Mouse (Mus musculus) ES-Bruce4 (cell line): ENCODE data around the gene Ubl7. TPM values are rescaled to one million over a fixed set of nuclear protein-coding genes. Genes with fewer than 3 reads are reported as not detected.

Experiments used
- H3K27ac ChIP-seq: 2 replicates; pipeline ENCODE4 v1.5.1; 2012; ENCODE audit warnings: low read length, inconsistent platforms; ENCODE audit not compliant: insufficient read depth
- H3K27me3 ChIP-seq: 2 replicates; pipeline ENCODE4 v1.6.1; 2012; ENCODE audit warnings: mild to moderate bottlenecking, low read length, inconsistent platforms; ENCODE audit not compliant: control insufficient read depth, poor library complexity, insufficient read depth, severe bottlenecking
- H3K36me3 ChIP-seq: 2 replicates; pipeline ENCODE4 v1.6.1; 2012; ENCODE audit warnings: inconsistent platforms, mild to moderate bottlenecking, low read length, moderate library complexity; ENCODE audit not compliant: control insufficient read depth, poor library complexity, insufficient read depth, severe bottlenecking
- H3K4me1 ChIP-seq: one replicate; pipeline ENCODE4 v1.8.1; 2011; ENCODE audit warnings: low read length; ENCODE audit not compliant: control insufficient read depth, insufficient read depth
- H3K4me3 ChIP-seq: 2 replicates; pipeline ENCODE4 v1.5.1; 2011; ENCODE audit warnings: low read depth, mild to moderate bottlenecking, low read length
- H3K9ac ChIP-seq: 2 replicates; pipeline ENCODE4 v1.6.1; 2012; ENCODE audit warnings: low read depth, mild to moderate bottlenecking, inconsistent platforms; ENCODE audit not compliant: poor library complexity, severe bottlenecking
- H3K9me3 ChIP-seq: replicated peaks from 2 replicates; pipeline ENCODE4 v1.6.1; 2012; ENCODE audit warnings: mild to moderate bottlenecking, low read length, inconsistent platforms; ENCODE audit not compliant: control insufficient read depth, poor library complexity, insufficient read depth, severe bottlenecking
- CTCF ChIP-seq: IDR thresholded peaks from one replicate; pipeline ENCODE4 v1.8.1; 2011; ENCODE audit warnings: low read depth, low read length
- EP300 ChIP-seq: IDR thresholded peaks from 2 replicates; pipeline ENCODE4 v1.6.1; 2011; ENCODE audit warnings: low read depth, low read length; ENCODE audit not compliant: insufficient read depth
- POLR2A ChIP-seq: IDR thresholded peaks from one replicate; pipeline ENCODE4 v1.8.1; 2011; ENCODE audit warnings: low read length; ENCODE audit not compliant: insufficient read depth
- polyA plus RNA-seq: library from polyadenylated mRNA; stranded (reverse); fragments of >200 nt; gene quantifications from 2 replicates; pipeline ENCODE4 v1.2.4, GENCODE M21; 2011; ENCODE audit warnings: low read depth; ENCODE audit not compliant: missing spikeins, insufficient read depth, insufficient read length

Gene Ubl7
- polyA plus RNA-seq, 1 experiment: 67.5 TPM

DNA sequence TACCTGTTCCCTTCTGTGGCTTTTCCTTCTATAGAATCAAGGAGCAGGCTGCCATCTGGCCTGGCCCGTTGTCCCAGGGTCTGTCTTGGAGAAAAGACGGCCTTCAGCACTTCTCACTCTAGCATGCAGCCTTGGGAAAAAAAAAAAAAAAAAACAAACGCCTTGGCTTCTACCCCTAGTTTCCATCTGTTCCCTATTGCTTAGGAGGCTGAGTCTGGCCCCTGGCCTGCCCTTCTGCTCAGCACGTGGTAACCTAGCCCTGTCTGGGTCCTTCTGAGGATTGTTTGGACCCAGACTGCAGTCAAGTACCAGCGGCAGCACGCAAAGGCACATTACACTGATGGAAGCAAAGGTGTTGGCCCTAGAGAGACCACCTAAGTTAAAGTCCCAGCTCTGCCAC is 26.9 kb downstream of the Ubl7 start:
- TF ChIP-seq POLR2A: no peak
- no peak for TF ChIP-seq CTCF
- TF ChIP-seq EP300: no peak
- no peaks in the 10 kb centered on the region for H3K9me3 ChIP-seq
- H3K36me3 ChIP-seq: no peaks in the 10 kb centered on the region
- H3K27me3 ChIP-seq: peaks cover 8% of the 10 kb centered on the region; the same call in 1 of the 2 replicates
- no peaks in the 10 kb centered on the region for H3K4me1 ChIP-seq
- no peak overlapping the region for H3K27ac ChIP-seq
- H3K9ac ChIP-seq: no peak overlapping the region
- no peak overlapping the region for H3K4me3 ChIP-seq

DNA sequence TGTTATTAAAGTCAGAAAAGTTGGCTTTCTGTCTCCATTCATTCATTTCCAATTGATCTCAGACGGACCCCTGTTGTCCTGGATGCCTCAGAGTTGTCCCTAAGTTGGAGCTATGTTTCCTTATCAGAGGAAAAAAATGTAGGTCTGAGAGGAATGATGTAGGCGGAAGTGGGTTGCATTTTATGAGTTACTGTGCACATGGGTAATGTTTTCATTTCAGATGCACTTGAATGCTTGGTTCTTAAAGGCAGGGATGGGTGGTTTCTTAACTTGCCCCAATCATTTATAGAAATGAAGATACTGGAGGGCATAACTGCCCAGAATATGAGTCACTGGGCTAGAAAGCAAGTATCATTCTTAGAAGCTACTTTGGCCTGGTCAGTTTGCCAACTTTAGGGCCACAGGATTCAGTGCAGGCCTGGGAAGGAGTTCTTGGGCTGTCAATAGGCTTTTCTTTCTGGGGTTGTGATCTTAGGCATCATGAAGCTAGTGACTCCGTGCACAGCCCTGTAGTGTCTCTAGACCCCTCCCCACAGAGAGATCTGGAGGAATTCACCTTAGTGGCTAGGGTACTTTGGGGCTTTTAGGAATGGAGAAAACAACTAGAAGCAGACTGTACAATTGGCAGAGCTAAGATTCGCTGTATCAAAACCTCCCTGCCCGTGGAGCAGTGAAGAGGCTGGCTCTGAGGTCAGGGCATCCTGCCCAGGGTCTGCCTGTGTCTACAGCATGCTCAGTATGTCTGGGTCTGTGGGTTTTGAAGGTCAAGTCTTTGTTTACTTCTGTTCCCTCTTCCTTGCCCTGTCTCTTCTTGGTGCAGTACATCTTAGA is 27.7 kb downstream of the Ubl7 start:
- TF ChIP-seq CTCF (no peak), EP300 (no peak), POLR2A (no peak)
- Histone ChIP-seq H3K4me3 (no peak overlapping the region), H3K9ac (no peak overlapping the region), H3K9me3 (no peaks in the 10 kb centered on the region), H3K27ac (no peak overlapping the region), H3K36me3 (no peaks in the 10 kb centered on the region), H3K27me3 (peaks cover 8% of the 10 kb centered on the region; the same call in 1 of the 2 replicates), H3K4me1 (no peaks in the 10 kb centered on the region)

DNA sequence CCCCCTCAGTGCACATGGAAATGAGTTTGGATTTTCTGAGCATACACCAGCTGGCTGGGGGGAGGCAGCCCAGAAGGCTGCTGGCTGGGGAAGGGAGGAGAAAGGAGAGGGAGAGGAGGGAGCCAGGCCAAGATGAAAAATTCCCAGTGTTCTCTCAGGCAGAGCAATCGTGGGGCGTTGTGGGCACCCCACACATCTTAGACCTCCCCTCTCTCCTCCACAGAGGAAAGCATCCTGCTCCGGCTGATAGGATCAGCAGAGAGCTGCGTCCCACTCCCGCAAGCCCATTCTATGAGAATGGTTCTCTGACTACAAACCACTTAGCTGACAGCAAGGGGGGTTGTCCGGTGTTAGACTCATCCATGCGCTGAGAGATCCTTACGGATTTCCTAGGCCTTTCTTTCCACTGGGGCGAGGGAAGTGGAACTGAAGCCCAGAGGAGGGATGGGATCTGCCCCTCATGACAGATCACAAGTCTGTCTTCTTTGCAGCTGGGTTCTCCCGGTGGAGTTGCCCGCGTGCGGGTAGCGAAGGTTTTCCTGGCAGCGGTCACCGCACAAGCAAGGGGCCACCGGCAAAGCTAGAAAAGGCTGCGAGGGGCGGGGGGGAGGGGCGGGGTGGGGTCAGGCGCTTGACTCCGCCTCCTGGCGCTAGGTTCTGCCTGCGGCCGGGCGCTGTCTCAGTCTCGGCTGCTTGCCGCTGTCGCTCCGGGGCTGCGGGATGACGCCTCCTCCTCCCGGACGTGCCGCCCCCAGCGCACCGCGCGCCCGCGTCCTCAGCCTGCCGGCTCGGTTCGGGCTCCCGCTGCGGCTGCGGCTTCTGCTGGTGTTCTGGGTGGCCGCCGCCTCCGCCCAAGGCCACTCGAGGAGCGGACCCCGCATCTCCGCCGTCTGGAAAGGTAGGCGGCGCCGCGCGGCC is 28.9 kb downstream of the Ubl7 start, which contains the start of gene Sema7a:
Sema7a (plus strand) TSS at position 682 of the 918 bp plus-strand sequence.
- Histone ChIP-seq H3K9ac (peak within 1 kb of the TSS; percentile 14), H3K9me3 (no peaks in the 10 kb centered on the region), H3K4me3 (peak within 1 kb of the TSS; percentile 86), H3K36me3 (no peaks in the 10 kb centered on the region), H3K27ac (no peak within 1 kb of the TSS), H3K27me3 (peaks cover 8% of the 10 kb centered on the region; the same call in 1 of the 2 replicates), H3K4me1 (no peaks in the 10 kb centered on the region)
- TF ChIP-seq EP300: no peak
- no peak for TF ChIP-seq CTCF
- TF ChIP-seq POLR2A: no peak

DNA sequence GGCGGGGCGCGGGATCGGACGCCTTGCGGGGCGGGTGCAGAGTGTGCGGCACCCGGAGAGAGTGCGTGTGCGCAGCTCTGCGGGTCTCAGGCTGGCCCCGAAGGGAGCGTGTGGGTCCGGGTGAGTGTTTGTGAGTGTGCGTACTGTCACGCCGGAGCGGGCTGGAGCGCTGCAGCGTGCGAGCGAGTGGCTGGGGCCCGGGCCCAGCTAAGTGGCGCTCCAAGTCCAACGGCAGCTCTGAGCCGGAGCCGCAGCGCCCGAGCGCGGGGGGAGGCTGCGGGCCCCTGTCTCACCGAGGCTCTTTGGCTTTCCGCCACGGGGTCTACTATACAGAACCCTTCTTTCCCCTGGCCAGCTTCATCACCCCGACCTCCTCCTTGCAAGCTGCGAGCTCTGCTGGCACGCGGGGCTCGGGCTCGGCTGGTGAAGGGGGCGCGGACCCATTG is 29.6 kb downstream of the Ubl7 start:
- TF ChIP-seq EP300 (no peak), CTCF (no peak), POLR2A (no peak)
- peaks cover 8% of the 10 kb centered on the region; the same call in 1 of the 2 replicates for H3K27me3 ChIP-seq

DNA sequence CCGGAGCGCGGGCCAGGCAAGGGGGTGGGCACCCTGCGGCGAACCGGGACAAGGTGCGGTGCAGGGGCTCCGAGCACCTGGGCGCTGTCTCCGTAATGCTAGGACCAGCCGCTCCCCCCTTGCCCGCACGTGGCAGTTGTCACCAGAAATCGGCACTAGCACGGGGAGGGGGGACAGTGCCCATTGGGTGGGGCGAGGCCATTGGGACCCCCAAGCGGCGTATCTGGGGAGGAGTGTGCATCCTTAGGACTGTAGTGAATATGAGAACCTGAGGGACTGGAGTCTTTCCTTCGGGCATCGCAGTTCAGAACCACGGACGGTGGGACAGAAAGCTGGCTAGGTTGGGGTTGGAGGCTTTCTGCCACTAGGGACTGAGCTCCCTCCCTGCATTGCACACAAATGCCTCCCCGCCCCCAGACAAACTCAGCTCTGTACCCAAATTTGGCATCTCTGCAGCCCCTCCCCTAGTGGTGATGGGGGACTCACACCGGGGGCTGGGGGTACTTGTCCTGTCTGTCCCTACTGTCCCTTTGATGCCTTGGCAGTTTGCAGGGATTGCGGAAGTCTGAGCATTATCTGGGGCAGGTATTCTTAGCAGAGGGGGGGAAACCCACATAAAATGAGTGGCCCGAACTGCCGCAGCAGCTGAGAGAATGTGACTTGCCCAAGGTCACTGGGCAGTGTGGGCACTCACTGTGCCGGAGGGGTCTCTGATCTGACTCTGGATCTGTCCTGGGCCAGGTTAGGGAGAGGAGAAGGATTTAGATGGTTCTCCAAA is 30.3 kb downstream of the Ubl7 start:
- Histone ChIP-seq H3K4me1 (no peaks in the 10 kb centered on the region), H3K9me3 (no peaks in the 10 kb centered on the region), H3K4me3 (peak overlapping the region; percentile 86), H3K27ac (no peak overlapping the region), H3K36me3 (no peaks in the 10 kb centered on the region), H3K9ac (peak overlapping the region; percentile 14), H3K27me3 (peaks cover 8% of the 10 kb centered on the region; the same call in 1 of the 2 replicates)
- TF ChIP-seq CTCF (no peak), POLR2A (no peak), EP300 (no peak)

More for the DNA sequence above, 29.6 kb downstream of the Ubl7 start:
- Histone ChIP-seq H3K9ac (peak overlapping the region; percentile 14), H3K9me3 (no peaks in the 10 kb centered on the region), H3K4me1 (no peaks in the 10 kb centered on the region), H3K27ac (no peak overlapping the region), H3K36me3 (no peaks in the 10 kb centered on the region), H3K4me3 (peak overlapping the region; percentile 86)
